Mouse (Mus musculus): ENCODE measurements at regions not wholly inside any gene's neighbourhood (a gene's known extent, or its start where the extent isn't known, plus 50 kb on each side); places are given as distances from the start of the nearest gene placed in this dataset.

DNA sequence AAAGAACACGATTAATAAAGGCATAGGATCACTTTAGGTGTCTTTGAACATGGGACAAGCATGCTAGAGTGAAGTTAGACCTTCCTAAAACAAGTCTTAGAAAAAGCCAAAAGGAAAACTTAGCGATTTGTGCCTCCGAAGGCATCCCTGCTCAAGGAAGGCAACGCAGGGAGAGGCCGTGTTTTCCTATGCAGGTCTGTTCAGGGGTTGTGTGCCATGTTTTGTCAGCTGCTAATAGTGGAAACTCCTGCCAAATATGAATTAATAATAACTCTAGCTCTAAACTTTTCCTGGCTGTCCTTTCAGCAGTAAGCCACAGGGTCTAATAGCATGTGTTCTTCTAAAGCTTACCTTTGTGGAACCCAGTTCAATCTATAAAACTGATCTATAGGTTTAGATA is 168.4 kb upstream of the Ccdc122 start:
- ATAC-seq (ENCODE audit: insufficient number of reproducible peaks, low FRiP score, low TSS enrichment, low read depth), result no peak

DNA sequence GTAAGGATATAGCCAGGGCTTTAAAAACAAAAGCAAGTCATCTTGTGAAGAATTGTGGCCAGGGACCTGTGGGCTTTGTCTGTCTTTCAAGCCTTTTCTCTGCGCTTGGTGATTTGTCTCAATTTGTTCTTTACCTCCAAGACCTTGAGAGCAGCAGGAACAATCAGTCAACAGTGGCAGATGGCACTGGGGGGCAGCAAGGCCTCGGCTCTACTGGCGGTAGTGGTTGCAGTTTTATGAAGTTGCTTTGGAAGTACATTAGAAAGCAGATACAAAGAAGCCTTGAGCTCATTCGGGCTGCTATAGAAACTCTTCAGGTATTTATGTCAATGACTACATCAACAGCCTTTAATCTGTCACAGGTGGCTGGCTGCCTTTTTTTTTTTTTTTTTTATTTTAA is 171.9 kb upstream of the Ccdc122 start:
- no peak for ATAC-seq (ENCODE audit: insufficient number of reproducible peaks, low FRiP score, low TSS enrichment, low read depth)
- Histone ChIP-seq H3K36me3 (no peaks in the 10 kb centered on the region), H3K4me1 (no peaks in the 10 kb centered on the region), H3K9me3 (replicated peaks) (no peaks in the 10 kb centered on the region), H3K27me3 (no peaks in the 10 kb centered on the region; the same call in 1 of the 2 replicates), H3K4me2 (replicated peaks) (no peak overlapping the region), H3K27ac (replicated peaks) (no peak overlapping the region), H3K4me3 (replicated peaks) (no peak overlapping the region), H3K9ac (no peak overlapping the region)
- WGBS, result 56% methylated on average over 4 of the region's 4 CpGs

More for the DNA sequence above, 168.4 kb upstream of the Ccdc122 start:
- Histone ChIP-seq H3K9ac (no peak overlapping the region), H3K4me3 (replicated peaks) (no peak overlapping the region), H3K4me2 (replicated peaks) (no peak overlapping the region), H3K4me1 (no peaks in the 10 kb centered on the region), H3K9me3 (replicated peaks) (no peaks in the 10 kb centered on the region), H3K27ac (replicated peaks) (no peak overlapping the region), H3K27me3 (no peaks in the 10 kb centered on the region; the same call in 1 of the 2 replicates), H3K36me3 (no peaks in the 10 kb centered on the region)
- 86% methylated on average over 5 of the region's 5 CpGs for WGBS

DNA sequence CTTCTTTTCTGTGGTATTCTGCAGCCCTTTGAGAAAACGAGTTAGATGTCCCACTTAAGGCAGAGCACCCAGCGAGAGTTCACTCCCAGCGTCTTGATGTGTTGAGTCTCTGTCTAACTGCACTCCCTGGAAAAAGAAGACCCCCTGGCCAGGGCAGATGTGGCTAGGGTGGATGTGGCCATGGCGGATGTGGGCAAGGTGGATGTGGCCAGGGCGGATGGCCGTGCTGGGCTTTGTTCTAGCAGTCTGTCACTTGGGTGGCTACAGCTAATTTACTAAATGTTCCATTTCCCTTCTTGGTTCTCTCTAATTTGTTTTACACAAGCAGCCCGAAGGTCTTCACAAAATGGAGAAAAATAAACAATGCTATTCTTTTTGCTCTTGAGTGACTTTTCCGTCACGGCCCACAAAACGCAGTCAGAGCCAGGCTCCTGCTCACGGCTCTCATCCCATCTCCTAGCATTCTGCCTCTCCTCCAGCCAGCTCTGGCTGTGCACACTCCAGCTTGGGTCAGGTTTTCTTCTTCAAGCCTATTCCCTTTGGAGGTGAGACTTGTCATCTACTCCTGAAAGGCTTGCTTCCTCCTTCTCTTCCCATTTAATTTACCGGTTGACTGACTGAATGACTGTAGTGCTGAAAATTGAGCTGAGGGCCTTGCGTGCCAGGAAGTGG is 173.4 kb upstream of the Ccdc122 start:
- Histone ChIP-seq H3K4me2 (replicated peaks) (no peak overlapping the region), H3K27ac (replicated peaks) (no peak overlapping the region), H3K9ac (no peak overlapping the region), H3K36me3 (no peaks in the 10 kb centered on the region), H3K9me3 (replicated peaks) (no peaks in the 10 kb centered on the region), H3K4me1 (peaks cover 5% of the 10 kb centered on the region; the same call in 1 of the 2 replicates), H3K4me3 (replicated peaks) (no peak overlapping the region), H3K27me3 (no peaks in the 10 kb centered on the region; the same call in 1 of the 2 replicates)
- no peak for ATAC-seq (ENCODE audit: insufficient number of reproducible peaks, low FRiP score, low TSS enrichment, low read depth)
- 79% methylated on average over 13 of the region's 13 CpGs for WGBS

DNA sequence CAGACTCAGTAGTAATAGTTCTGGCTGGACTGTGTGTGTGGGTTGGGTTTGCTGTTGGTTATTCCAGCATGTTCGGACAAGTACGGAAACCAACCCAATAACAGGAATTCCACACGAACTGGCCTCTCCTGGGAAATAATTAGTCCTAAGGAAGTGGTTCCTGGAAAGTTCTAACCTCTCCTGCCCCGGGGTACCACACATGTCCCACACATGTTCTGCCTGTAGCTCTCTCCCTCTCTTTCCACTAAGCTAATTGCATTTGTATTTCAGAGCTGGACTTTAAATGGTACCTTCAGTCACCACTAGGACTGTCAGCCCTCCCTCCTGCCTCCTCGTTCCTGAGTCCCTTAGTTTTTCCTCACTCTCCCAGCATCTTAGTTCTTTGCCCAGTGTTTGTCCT is 178.2 kb upstream of the Ccdc122 start:
- H3K4me3 ChIP-seq (replicated peaks), result no peak overlapping the region
- H3K9me3 ChIP-seq (replicated peaks), result no peaks in the 10 kb centered on the region
- WGBS, result 29% methylated on average over 5 of the region's 5 CpGs
- no peak overlapping the region for H3K9ac ChIP-seq
- no peak for ATAC-seq (ENCODE audit: insufficient number of reproducible peaks, low FRiP score, low TSS enrichment, low read depth)
- H3K36me3 ChIP-seq, result no peaks in the 10 kb centered on the region
- no peaks in the 10 kb centered on the region for H3K27me3 ChIP-seq
- H3K4me1 ChIP-seq, result peaks cover 6% of the 10 kb centered on the region; the same call in 1 of the 2 replicates
- no peak overlapping the region for H3K27ac ChIP-seq (replicated peaks)
- H3K4me2 ChIP-seq (replicated peaks), result no peak overlapping the region

DNA sequence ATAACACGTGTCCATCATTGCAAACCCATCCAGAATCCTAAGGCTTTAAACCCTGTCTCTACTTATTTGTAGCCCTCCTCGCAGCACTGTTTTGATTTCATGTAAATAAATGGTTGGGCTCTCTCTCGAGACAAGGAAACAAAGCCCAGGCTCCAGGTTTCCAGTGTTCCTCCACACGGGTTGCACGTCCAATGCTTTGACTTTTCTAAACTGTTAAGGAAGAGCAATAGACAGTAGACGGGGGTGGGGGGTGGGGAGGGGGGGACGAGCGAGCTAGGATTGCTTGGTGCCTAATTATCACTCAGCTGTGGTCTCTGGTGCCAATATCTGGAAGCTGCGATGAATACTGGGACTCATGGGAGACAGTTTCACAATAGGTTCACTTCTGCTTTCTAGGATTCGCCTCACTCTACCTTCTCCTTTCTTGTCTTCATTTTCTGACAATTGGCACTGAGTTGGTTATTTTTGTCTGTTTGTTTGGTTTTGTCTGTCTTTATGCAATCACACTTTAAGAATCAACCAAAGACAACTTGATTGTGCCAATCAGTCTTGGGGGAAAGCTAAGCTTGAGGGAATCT is 179.3 kb upstream of the Ccdc122 start:
- H3K4me1 ChIP-seq, result peaks cover 6% of the 10 kb centered on the region; the same call in 1 of the 2 replicates
- no peaks in the 10 kb centered on the region for H3K9me3 ChIP-seq (replicated peaks)
- no peaks in the 10 kb centered on the region for H3K27me3 ChIP-seq
- H3K27ac ChIP-seq (replicated peaks), result 0 out of 2 replicates have a peak overlapping the region, but pooled peaks have one; percentile 7
- WGBS, result 53% methylated on average over 10 of the region's 10 CpGs
- no peak overlapping the region for H3K9ac ChIP-seq
- no peak overlapping the region for H3K4me3 ChIP-seq (replicated peaks)
- ATAC-seq (ENCODE audit: insufficient number of reproducible peaks, low FRiP score, low TSS enrichment, low read depth), result no peak
- no peaks in the 10 kb centered on the region for H3K36me3 ChIP-seq
- no peak overlapping the region for H3K4me2 ChIP-seq (replicated peaks)

DNA sequence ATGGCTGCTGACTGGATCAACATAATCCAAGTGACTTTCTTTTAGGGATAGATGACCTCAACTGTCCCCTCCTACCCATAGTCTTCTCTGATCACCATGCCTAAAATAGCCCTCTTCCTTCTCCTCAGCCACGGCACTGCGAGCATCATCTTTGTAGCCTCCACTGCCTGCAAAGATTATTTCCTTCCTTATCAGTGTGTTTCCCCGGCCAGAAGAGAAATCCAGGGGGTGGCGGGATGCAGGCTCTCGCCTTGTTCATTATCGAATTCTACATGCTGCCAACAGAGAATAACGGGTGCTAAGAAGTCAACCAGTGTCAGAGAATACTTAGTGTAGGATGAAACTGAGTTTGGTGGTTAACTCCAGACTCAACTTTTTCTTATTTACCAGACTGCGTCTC is 180.0 kb upstream of the Ccdc122 start:
- no peak overlapping the region for H3K9ac ChIP-seq
- H3K27me3 ChIP-seq, result no peaks in the 10 kb centered on the region
- H3K27ac ChIP-seq (replicated peaks), result no peak overlapping the region
- ATAC-seq (ENCODE audit: insufficient number of reproducible peaks, low FRiP score, low TSS enrichment, low read depth), result no peak
- no peaks in the 10 kb centered on the region for H3K9me3 ChIP-seq (replicated peaks)
- no peak overlapping the region for H3K4me2 ChIP-seq (replicated peaks)
- 68% methylated on average over 8 of the region's 8 CpGs for WGBS
- H3K4me1 ChIP-seq, result peaks cover 6% of the 10 kb centered on the region; the same call in 1 of the 2 replicates
- H3K36me3 ChIP-seq, result no peaks in the 10 kb centered on the region
- no peak overlapping the region for H3K4me3 ChIP-seq (replicated peaks)

DNA sequence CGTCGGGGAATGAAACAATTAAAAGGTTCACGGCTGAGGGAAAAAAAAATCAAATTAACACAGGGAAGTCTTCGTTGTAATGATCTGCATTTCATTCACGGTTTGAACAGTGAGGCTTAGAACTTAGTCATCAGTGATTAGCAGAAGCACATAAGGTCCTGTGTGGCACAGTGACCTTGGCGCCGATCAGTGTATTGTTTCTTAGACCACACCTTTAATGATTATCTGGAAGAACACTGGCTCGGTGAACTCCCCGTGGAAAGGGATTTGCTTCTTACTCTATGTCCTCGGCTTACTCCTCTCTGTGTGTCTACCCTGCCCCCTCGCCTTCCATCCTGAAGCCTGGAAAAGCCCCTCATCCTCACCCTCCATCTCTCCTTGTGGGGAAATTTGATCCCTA is 181.6 kb upstream of the Ccdc122 start:
- no peak overlapping the region for H3K27ac ChIP-seq (replicated peaks)
- H3K36me3 ChIP-seq, result no peaks in the 10 kb centered on the region
- H3K4me2 ChIP-seq (replicated peaks), result no peak overlapping the region
- ATAC-seq (ENCODE audit: insufficient number of reproducible peaks, low FRiP score, low TSS enrichment, low read depth), result no peak
- peaks cover 6% of the 10 kb centered on the region; the same call in 1 of the 2 replicates for H3K4me1 ChIP-seq
- no peaks in the 10 kb centered on the region for H3K9me3 ChIP-seq (replicated peaks)
- 63% methylated on average over 11 of the region's 11 CpGs for WGBS
- H3K27me3 ChIP-seq, result no peaks in the 10 kb centered on the region
- H3K4me3 ChIP-seq (replicated peaks), result no peak overlapping the region
- H3K9ac ChIP-seq, result no peak overlapping the region

DNA sequence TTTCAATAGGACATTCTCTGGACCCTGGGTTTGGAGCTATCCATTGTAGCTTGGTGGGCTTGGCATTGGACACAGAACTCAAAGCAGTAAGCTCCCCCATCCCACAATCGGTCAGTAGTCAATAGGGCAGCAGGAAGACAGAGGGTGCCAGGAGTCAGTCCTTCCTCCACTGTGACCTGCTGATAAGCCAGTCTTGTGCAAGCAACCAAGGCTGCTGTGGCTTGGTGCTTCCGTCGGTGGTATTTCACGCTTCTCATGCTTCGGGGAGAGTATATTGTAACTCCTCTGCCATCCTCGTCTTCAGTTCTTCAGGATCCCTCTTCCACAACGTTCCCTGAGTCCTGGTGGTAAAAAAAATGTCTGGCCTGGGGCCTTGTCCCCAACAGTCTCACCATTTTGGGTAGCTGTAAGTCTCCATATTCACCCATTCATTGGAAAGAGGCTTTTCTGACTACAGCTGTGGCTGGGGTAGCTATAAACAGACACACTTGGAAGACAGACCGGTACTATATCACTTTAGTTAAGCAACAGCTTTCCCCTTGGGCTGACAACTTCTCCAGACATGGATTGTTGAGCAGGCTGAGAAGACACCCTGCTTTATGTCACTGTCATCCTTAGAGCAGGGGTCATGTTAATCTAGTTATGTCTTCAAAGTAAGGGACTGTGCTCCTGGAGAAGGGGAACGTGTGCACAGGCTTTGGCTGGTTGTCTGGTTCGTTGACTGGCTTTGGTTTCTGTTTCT is 184.9 kb upstream of the Ccdc122 start:
- Histone ChIP-seq H3K4me2 (replicated peaks) (no peak overlapping the region), H3K27ac (replicated peaks) (no peak overlapping the region), H3K4me1 (no peaks in the 10 kb centered on the region), H3K27me3 (no peaks in the 10 kb centered on the region), H3K4me3 (replicated peaks) (no peak overlapping the region), H3K9ac (no peak overlapping the region), H3K36me3 (no peaks in the 10 kb centered on the region), H3K9me3 (replicated peaks) (no peaks in the 10 kb centered on the region)
- WGBS, result 79% methylated on average over 10 of the region's 10 CpGs
- ATAC-seq (ENCODE audit: insufficient number of reproducible peaks, low FRiP score, low TSS enrichment, low read depth), result no peak

DNA sequence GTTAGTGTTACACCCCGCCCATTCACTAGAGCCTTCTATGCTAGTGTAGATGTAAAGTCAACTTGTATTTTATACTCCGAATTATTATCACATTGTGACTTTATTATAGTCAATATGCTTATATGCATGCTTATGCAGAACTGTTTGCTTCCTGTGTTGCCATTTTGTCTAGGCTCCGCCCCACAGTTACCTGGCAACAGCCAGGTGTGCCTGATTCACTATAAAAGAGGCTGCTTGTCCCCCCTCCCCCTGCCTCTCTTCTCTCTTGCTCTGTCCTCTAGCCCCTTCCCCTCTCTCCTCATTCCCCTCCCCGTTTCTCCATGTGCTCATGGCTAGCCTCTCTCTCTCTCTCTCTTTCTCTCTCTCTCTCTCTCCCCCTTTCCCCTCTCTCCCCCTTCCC is 185.9 kb upstream of the Ccdc122 start:
- ATAC-seq (ENCODE audit: insufficient number of reproducible peaks, low FRiP score, low TSS enrichment, low read depth), result no peak
- no peaks in the 10 kb centered on the region for H3K4me1 ChIP-seq
- H3K36me3 ChIP-seq, result no peaks in the 10 kb centered on the region
- no peak overlapping the region for H3K27ac ChIP-seq (replicated peaks)
- no peak overlapping the region for H3K4me3 ChIP-seq (replicated peaks)
- H3K27me3 ChIP-seq, result no peaks in the 10 kb centered on the region
- WGBS, result 90% methylated on average over 4 of the region's 4 CpGs
- H3K9me3 ChIP-seq (replicated peaks), result no peaks in the 10 kb centered on the region
- no peak overlapping the region for H3K4me2 ChIP-seq (replicated peaks)
- H3K9ac ChIP-seq, result no peak overlapping the region

DNA sequence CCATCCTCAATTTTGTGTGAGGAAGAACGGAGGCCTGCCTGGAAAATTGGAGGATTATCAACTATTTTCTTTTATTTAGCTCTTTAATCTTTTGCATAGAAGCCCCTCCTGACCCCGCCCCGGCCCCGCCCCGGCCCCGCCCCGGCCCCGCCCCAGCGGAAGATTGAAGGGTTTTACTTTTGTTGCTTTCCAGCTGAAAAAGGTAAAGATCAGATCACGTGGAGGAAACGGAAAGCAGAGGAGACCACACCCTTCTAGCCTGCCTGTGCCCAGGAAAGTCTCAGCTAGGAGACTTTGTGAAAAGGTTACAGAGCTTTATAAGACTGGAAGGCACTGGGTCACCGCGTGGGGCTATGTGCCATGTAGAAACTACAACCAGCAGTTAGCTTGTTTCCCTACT is 186.5 kb upstream of the Ccdc122 start:
- Histone ChIP-seq H3K4me1 (no peaks in the 10 kb centered on the region), H3K27ac (replicated peaks) (no peak overlapping the region), H3K9ac (no peak overlapping the region), H3K36me3 (no peaks in the 10 kb centered on the region), H3K27me3 (no peaks in the 10 kb centered on the region), H3K9me3 (replicated peaks) (no peaks in the 10 kb centered on the region), H3K4me3 (replicated peaks) (no peak overlapping the region), H3K4me2 (replicated peaks) (no peak overlapping the region)
- ATAC-seq (ENCODE audit: insufficient number of reproducible peaks, low FRiP score, low TSS enrichment, low read depth), result no peak
- 41% methylated on average over 13 of the region's 13 CpGs for WGBS

DNA sequence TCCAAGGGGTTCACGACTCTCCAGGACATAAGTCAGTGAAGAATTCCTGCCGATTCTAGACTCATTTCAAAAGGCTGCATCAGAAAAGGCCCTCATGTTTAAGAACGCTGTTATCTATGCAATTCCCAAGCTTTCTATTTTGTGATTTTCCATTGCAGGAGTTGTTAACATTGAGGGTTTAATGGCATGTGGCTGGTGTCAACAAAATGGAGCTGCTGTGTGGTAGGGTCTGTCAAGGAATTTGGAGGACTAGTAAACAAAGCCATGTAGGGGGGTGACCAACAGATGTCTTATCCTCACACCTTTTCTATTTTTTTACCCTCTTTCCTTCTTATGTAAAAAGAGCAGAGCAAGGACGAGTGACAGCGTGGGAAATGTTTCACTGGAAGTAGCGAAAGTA is 186.9 kb upstream of the Ccdc122 start:
- no peak overlapping the region for H3K4me2 ChIP-seq (replicated peaks)
- no peak overlapping the region for H3K27ac ChIP-seq (replicated peaks)
- ATAC-seq (ENCODE audit: insufficient number of reproducible peaks, low FRiP score, low TSS enrichment, low read depth), result no peak
- H3K9me3 ChIP-seq (replicated peaks), result no peaks in the 10 kb centered on the region
- H3K9ac ChIP-seq, result no peak overlapping the region
- no peak overlapping the region for H3K4me3 ChIP-seq (replicated peaks)
- no peaks in the 10 kb centered on the region for H3K4me1 ChIP-seq
- no peaks in the 10 kb centered on the region for H3K27me3 ChIP-seq
- WGBS, result 82% methylated on average over 6 of the region's 6 CpGs
- H3K36me3 ChIP-seq, result no peaks in the 10 kb centered on the region

All from embryonic facial prominence, embryonic 15.5 days (tissue).